Mouse (Mus musculus): Measurements from ENCODE around the gene Lingo2. TPM values are rescaled to one million over a fixed set of nuclear protein-coding genes. Genes with fewer than 3 reads are reported as not detected.

Gene Lingo2
- total and polyA plus RNA-seq, 2 experiments: not detected

DNA sequence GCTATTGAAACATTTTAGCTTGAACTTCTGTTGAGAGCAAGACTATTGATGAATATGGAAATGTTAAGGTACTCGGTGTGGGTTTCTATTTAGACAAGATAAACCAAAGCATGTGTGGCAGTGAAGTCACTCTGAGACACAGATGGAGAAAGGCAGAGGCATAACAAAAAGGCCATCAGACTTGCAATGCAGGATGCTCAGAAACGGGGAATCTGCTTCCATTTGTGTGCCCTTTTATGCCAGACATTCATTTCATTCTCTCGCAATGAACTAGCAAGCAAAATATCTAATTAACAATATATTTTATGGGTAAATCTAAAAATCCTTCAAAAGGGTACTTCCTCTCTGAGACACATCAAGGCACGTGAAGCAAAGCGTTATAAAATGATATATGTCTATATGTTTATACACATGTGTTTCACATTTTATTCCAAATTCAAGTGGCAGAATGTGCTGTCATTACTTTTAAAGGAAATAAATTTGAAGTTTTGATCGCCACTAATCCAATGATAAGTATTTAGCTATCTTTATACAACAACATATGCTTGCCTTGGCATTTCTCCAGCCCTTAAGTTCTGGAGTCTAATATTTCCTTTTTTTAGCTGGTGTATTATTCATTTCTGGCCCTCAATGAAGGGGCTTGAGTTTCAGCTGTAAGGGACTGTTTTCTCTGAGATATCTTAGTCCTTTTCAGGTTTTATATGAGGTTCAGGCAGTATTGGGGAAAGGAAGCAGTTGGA is 1199.3 kb downstream of the Lingo2 start:
- Histone ChIP-seq H3K27me3 (ENCODE audit: control insufficient read depth, insufficient read depth, low read length) (no peaks in the 10 kb centered on the region), H3K9ac (ENCODE audit: low read depth, low read length) (no peak overlapping the region), H3K79me2 (ENCODE audit: control insufficient read depth, insufficient read depth, low read length) (no peaks in the 10 kb centered on the region), H3K36me3 (ENCODE audit: control insufficient read depth, insufficient read depth, low read length) (no peaks in the 10 kb centered on the region), H3K4me3 (ENCODE audit: insufficient read depth, low read depth, low read length) (no peak overlapping the region), H3K27ac (replicated peaks; ENCODE audit: insufficient read depth, low read depth, low read length) (no peak overlapping the region), H3K4me1 (ENCODE audit: control insufficient read depth, insufficient read depth, low read length) (no peaks in the 10 kb centered on the region)
- TF ChIP-seq POLR2A (IDR thresholded peaks at IDR 0.05; ENCODE audit: extremely low read depth, insufficient read depth, low read length) (no peak), CTCF (IDR thresholded peaks at IDR 0.05; ENCODE audit: low read depth, low read length) (no peak)
- no peak for DNase-seq (ENCODE audit: extremely low read depth, low read depth, low spot score)
- 84% methylated on average over 6 of the region's 6 CpGs for WGBS

DNA sequence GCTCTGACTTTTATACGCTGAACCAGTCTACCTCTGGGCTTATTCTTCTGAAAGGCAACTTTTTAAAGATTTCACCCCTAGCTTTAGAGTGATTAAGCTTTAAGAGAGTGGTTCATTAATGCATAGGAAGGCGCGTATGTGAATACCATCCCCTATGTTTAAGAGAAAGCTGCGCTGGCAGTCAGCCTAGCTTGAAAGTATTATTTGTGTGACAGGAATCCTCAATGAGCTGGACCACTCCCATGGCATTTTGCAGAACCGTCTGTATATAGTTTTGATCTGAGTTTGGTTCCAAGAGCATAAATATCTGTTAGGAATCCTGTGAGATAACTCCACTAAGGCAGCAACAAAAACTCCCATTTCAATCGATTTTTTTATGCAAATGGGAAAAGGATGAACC is 1204.9 kb downstream of the Lingo2 start:
- no peak overlapping the region for H3K9ac ChIP-seq (ENCODE audit: low read depth, low read length)
- no peaks in the 10 kb centered on the region for H3K79me2 ChIP-seq (ENCODE audit: control insufficient read depth, insufficient read depth, low read length)
- no peaks in the 10 kb centered on the region for H3K4me1 ChIP-seq (ENCODE audit: control insufficient read depth, insufficient read depth, low read length)
- TF ChIP-seq CTCF (IDR thresholded peaks at IDR 0.05; ENCODE audit: low read depth, low read length) (no peak), POLR2A (IDR thresholded peaks at IDR 0.05; ENCODE audit: extremely low read depth, insufficient read depth, low read length) (no peak)
- DNase-seq (ENCODE audit: extremely low read depth, low read depth, low spot score): no peak
- H3K27me3 ChIP-seq (ENCODE audit: control insufficient read depth, insufficient read depth, low read length): no peaks in the 10 kb centered on the region
- no peak overlapping the region for H3K27ac ChIP-seq (replicated peaks; ENCODE audit: insufficient read depth, low read depth, low read length)
- WGBS: 72% methylated on average over 6 of the region's 6 CpGs
- H3K36me3 ChIP-seq (ENCODE audit: control insufficient read depth, insufficient read depth, low read length): no peaks in the 10 kb centered on the region
- no peak overlapping the region for H3K4me3 ChIP-seq (ENCODE audit: insufficient read depth, low read depth, low read length)

DNA sequence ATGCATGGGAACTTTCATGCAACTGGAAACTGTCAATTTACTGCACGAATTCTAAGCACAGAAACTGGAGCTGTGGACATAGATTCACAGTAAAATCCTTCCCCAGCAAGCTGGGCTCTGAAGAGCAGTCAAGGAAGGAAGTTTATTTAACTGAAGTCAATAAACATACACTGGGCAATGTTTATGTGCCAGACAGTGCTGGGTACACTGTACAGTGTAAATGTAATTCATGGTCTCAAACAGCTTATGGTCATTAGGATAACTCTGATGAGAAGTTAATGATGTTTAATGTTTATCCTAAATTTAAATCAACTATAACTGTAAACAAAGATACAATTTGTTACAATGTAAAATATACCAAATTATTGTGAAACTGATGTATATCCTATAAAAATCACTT is 1226.8 kb downstream of the Lingo2 start:
- Histone ChIP-seq H3K36me3 (ENCODE audit: control insufficient read depth, insufficient read depth, low read length) (no peaks in the 10 kb centered on the region), H3K4me1 (ENCODE audit: control insufficient read depth, insufficient read depth, low read length) (no peaks in the 10 kb centered on the region), H3K27ac (replicated peaks; ENCODE audit: insufficient read depth, low read depth, low read length) (no peak overlapping the region), H3K9ac (ENCODE audit: low read depth, low read length) (no peak overlapping the region), H3K4me3 (ENCODE audit: insufficient read depth, low read depth, low read length) (no peak overlapping the region), H3K27me3 (ENCODE audit: control insufficient read depth, insufficient read depth, low read length) (no peaks in the 10 kb centered on the region), H3K79me2 (ENCODE audit: control insufficient read depth, insufficient read depth, low read length) (no peaks in the 10 kb centered on the region)
- no peak for DNase-seq (ENCODE audit: extremely low read depth, low read depth, low spot score)
- WGBS: 49% methylated on average over 1 of the region's 1 CpGs
- TF ChIP-seq CTCF (IDR thresholded peaks at IDR 0.05; ENCODE audit: low read depth, low read length) (no peak), POLR2A (IDR thresholded peaks at IDR 0.05; ENCODE audit: extremely low read depth, insufficient read depth, low read length) (no peak)

DNA sequence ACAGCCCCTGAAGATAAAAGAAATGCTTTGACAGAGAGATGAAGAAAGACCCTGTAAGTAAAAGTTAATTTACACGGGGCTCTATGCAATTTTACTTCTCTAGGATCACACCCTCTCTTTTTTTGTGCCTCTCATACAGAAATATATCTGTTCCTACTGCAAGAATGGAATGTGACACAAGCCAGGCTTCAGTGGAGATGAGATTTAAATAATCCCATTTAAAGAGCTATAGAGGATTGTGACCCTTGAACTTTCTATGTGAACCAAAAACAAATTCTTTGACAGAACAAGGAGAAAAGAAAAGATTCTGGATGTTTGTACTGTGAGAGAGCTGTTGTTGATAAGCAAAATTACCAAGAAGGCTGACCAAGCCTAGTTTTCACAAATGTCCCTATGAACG is 1247.4 kb downstream of the Lingo2 start:
- Histone ChIP-seq H3K4me3 (ENCODE audit: insufficient read depth, low read depth, low read length) (no peak overlapping the region), H3K79me2 (ENCODE audit: control insufficient read depth, insufficient read depth, low read length) (no peaks in the 10 kb centered on the region), H3K27ac (replicated peaks; ENCODE audit: insufficient read depth, low read depth, low read length) (no peak overlapping the region), H3K9ac (ENCODE audit: low read depth, low read length) (no peak overlapping the region), H3K4me1 (ENCODE audit: control insufficient read depth, insufficient read depth, low read length) (no peaks in the 10 kb centered on the region), H3K27me3 (ENCODE audit: control insufficient read depth, insufficient read depth, low read length) (no peaks in the 10 kb centered on the region), H3K36me3 (ENCODE audit: control insufficient read depth, insufficient read depth, low read length) (no peaks in the 10 kb centered on the region)
- WGBS: 46% methylated on average over 2 of the region's 2 CpGs
- TF ChIP-seq POLR2A (IDR thresholded peaks at IDR 0.05; ENCODE audit: extremely low read depth, insufficient read depth, low read length) (no peak), CTCF (IDR thresholded peaks at IDR 0.05; ENCODE audit: low read depth, low read length) (no peak)
- no peak for DNase-seq (ENCODE audit: extremely low read depth, low read depth, low spot score)

DNA sequence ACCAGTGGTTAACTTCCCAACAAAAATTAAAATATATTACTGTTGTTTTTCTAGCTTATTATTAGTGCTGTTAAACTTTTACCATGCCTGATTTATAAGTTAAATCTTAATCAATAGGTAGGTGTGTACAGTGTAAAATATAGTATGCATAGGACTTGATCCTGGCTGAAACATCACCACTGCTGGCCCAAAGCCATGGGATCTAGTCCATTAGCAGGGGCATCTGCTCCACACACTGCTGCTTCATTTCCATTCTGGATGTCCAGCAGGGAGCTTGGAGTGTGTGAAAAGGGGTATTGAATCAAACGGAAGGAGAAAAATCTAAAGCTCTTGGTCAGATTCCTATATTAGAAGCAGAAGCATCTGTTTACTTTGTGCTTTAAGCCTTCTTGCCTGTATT is 1248.9 kb downstream of the Lingo2 start:
- Histone ChIP-seq H3K27me3 (ENCODE audit: control insufficient read depth, insufficient read depth, low read length) (no peaks in the 10 kb centered on the region), H3K4me3 (ENCODE audit: insufficient read depth, low read depth, low read length) (no peak overlapping the region), H3K4me1 (ENCODE audit: control insufficient read depth, insufficient read depth, low read length) (no peaks in the 10 kb centered on the region), H3K27ac (replicated peaks; ENCODE audit: insufficient read depth, low read depth, low read length) (no peak overlapping the region), H3K79me2 (ENCODE audit: control insufficient read depth, insufficient read depth, low read length) (no peaks in the 10 kb centered on the region), H3K9ac (ENCODE audit: low read depth, low read length) (no peak overlapping the region), H3K36me3 (ENCODE audit: control insufficient read depth, insufficient read depth, low read length) (no peaks in the 10 kb centered on the region)
- 85% methylated on average over 1 of the region's 1 CpGs for WGBS
- DNase-seq (ENCODE audit: extremely low read depth, low read depth, low spot score): no peak
- TF ChIP-seq POLR2A (IDR thresholded peaks at IDR 0.05; ENCODE audit: extremely low read depth, insufficient read depth, low read length) (no peak), CTCF (IDR thresholded peaks at IDR 0.05; ENCODE audit: low read depth, low read length) (no peak)

DNA sequence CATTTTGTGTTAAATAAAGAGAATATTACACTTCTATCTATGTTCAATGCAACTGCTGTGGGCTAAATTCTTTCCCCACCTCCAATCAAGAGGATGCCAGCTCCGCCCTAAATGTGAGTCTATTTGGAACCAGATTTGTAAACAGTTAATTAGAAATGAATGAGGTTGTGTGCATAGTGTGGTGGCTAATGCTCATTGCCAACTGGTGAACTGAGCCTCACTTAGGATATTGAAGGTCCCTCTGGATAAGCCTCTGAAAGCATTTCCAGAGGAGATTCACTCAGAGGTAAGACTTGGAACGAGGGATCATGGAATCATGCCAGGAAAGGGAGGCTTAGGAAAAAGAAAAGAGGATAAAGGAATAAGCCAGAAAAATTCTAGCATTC is 1256.4 kb downstream of the Lingo2 start:
- Histone ChIP-seq H3K4me1 (ENCODE audit: control insufficient read depth, insufficient read depth, low read length) (no peaks in the 10 kb centered on the region), H3K79me2 (ENCODE audit: control insufficient read depth, insufficient read depth, low read length) (no peaks in the 10 kb centered on the region), H3K4me3 (ENCODE audit: insufficient read depth, low read depth, low read length) (no peak overlapping the region), H3K27me3 (ENCODE audit: control insufficient read depth, insufficient read depth, low read length) (no peaks in the 10 kb centered on the region; the same call in 1 of the 2 replicates), H3K9ac (ENCODE audit: low read depth, low read length) (no peak overlapping the region), H3K27ac (replicated peaks; ENCODE audit: insufficient read depth, low read depth, low read length) (no peak overlapping the region), H3K36me3 (ENCODE audit: control insufficient read depth, insufficient read depth, low read length) (no peaks in the 10 kb centered on the region)
- no peak for DNase-seq (ENCODE audit: extremely low read depth, low read depth, low spot score)
- TF ChIP-seq POLR2A (IDR thresholded peaks at IDR 0.05; ENCODE audit: extremely low read depth, insufficient read depth, low read length) (no peak), CTCF (IDR thresholded peaks at IDR 0.05; ENCODE audit: low read depth, low read length) (no peak)
- WGBS: 75% methylated on average over 2 of the region's 2 CpGs

All from liver, adult 2 months (tissue).